Mouse (Mus musculus) kidney, adult 11 months (tissue): Measurements from ENCODE around the gene Cklf.
"Not testable (repeated sequence)": the region's sequence is repeated elsewhere in the genome, so short reads cannot be mapped to it uniquely, and the experiment has no call there.

ENCODE experiments used
- DNase-seq: peaks from one replicate; pipeline ENCODE4 v3.0.0; 2022

Cklf gene

GRCm38 (mm10) chr8:104264271-104264935, 13.7 kb downstream of the Cklf start:
- not testable (repeated sequence) for DNase-seq

DNA sequence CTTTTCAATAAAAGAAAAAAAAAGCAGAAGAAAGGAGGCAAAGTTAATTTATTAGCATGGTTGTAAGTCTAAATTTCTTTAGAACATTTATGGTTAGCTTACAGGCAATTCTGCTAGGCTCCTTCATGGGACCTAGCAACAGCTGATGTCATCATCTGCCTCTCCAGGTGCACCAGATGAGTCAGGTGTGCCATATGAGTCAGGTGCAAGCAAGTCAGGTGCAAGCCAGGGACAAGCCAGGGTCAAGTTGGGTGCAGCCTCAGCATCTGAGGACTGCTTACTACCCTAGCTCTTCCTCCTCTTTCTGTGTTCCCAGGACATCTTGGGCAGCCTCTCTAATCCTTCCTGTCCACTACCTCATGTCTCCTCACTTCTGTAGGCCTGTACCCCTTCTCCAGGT, 17.7 kb downstream of the Cklf start:
- no peak for DNase-seq

DNA sequence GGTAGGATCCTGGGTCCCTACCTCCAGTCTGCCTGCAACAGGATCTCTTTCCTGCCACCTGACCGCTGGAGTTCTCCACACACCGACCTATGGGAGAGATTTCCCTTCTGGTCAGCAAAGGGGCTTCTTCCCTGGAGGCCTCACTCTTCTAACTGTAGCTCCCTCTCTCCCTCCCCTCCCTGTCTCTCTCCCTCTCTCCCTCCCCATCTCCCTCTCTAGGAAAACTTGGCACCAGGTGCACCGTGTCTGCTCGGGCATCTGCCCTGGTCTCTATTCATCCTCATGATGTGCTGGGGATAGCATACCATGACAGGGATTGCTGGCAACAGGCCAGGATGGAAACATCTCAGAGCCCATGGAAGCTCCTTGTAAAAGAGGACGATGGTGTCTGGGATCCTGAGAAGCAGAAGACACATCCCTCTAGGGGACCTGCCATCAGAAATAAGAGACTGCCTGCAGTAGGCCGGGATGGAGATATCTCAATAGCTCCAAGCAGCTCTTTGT, 18.3 kb downstream of the Cklf start:
- no peak for DNase-seq

DNA sequence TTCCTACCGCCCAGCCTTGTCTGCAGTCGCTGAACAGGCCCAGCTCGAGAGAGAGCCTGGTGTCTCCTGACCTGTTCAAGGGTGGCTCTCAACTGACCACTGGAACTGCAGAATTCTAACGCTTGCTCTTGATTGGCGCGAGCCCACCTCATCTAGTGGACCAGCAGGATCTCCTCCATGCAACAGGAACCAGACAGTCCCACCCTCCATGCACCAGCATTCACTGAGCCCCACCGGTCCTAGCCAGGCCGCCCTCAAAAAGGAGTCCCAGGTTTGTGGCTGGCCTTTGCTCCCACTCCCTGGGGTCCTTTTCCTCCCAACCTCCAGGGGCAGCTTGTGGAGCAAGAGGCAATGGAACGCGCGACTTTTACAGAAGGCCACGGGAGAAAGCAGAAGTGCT, 42.4 kb downstream of the Cklf start, which contains the start of gene Cmtm2a:
TSS of gene Cmtm2a (minus strand) at position 101 of the 400 bp plus-strand sequence.
- DNase-seq, result not testable (repeated sequence)

GRCm38 (mm10) chr8:104294396-104294795, 43.7 kb downstream of the Cklf start:
- DNase-seq, result peak; percentile 18

GRCm38 (mm10) chr8:104301577-104301976, 50.9 kb downstream of the Cklf start:
- DNase-seq, result not testable (repeated sequence)

DNA sequence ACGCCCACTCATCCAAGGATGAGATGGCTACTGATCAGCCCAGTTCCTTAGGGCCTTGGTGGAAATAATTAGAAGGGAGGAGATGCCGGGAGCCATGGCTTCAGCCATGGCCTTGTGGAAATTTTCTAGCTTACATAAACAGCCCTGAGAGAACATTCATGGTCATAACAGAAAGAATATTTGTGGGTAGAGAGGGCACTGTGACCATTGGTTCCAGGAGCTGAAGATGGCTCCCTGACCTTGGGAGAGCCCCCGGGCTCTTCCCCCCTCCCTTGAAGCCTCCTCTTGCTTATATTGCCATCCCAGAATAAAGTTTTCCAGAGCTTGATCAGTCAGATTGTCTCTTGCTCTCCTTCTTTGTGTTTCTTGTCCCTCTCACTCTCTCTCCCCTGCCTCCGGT, 51.9 kb downstream of the Cklf start:
- not testable (repeated sequence) for DNase-seq

DNA sequence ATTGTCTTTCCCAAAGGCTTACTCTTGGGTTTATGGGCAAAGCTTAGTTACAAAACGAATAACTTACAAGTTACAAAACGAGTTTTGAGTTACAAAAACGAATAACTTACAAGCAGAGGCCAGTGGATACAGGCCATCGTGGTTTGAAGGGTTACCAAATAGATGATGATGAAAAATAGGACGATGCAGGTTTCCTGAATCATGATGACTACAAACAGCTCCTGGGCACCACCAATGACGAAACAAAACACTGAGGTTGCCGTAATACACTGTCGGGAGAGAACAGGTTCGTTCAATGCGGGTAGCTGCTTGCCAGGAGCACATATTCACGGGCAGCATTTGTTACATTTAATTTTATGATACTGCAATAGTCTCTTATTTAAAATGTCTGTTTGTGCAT, 54.3 kb downstream of the Cklf start:
- no peak for DNase-seq

DNA sequence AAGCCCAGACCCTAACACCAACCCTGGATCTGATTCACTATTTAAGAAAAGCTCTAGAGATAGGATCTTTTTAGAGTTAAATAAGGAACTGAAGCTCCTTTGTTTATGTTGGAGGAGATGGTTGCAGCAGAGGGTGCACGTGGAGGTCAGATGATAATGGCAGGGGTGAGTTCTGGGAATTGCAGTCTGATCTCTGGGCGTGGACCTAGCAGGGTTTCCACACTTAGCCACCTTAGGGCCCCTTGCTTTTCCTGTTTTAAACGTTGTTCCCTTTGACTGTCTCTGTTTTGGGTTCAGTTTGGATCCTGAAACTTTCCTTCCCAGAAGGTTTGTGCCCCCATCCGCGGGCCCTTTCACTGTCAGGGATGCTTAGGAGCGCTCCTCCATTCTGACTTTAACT, 57.7 kb downstream of the Cklf start:
- DNase-seq, result not testable (repeated sequence)

- peak; percentile 12 for DNase-seq
Measured at GRCm38 (mm10) chr8:104309441-104310155, 58.9 kb downstream of the Cklf start, which contains the start of the genes Gm45711 and Cmtm1. Gene Gm45711, minus strand, starts transcription at chr8:104310081. Gene Cmtm1, minus strand, starts transcription at chr8:104310145.

- DNase-seq, result not testable (repeated sequence)
Measured at GRCm38 (mm10) chr8:104312023-104312422, 61.4 kb downstream of the Cklf start.

- no peak for DNase-seq
Measured at GRCm38 (mm10) chr8:104313311-104313710, 62.6 kb downstream of the Cklf start.
